Mouse (Mus musculus) neural tube, embryonic 14.5 days (tissue): ENCODE data around the gene Col24a1. TPM values are rescaled to one million over a fixed set of nuclear protein-coding genes. Genes with fewer than 3 reads are reported as not detected.

Source experiments
- ATAC-seq: fragments of 200-750 bp; cut with Nextera tagmentation; 2 replicates; pipeline ENCODE4 v1.8.0; 2017; ENCODE audit warnings: low read depth, mild to moderate bottlenecking, moderate TSS enrichment, moderate library complexity
- H3K27ac ChIP-seq: fragments of 300-500 bp; sonication (generic); 2 replicates; pipeline ENCODE4 v1.5.1; 2014; ENCODE audit warnings: low read depth, mild to moderate bottlenecking, control low read depth, low read length, moderate library complexity, mixed read lengths
- H3K27me3 ChIP-seq: fragments of 300-500 bp; sonication (generic); 2 replicates; pipeline ENCODE4 v1.6.1; 2014; ENCODE audit warnings: low read length; ENCODE audit not compliant: control insufficient read depth, insufficient read depth
- H3K36me3 ChIP-seq: fragments of 300-500 bp; sonication (generic); 2 replicates; pipeline ENCODE4 v1.6.1; 2014; ENCODE audit warnings: low read length, mixed read lengths; ENCODE audit not compliant: control insufficient read depth, insufficient read depth
- H3K4me1 ChIP-seq: fragments of 300-500 bp; sonication (generic); 2 replicates; pipeline ENCODE4 v1.6.1; 2014; ENCODE audit warnings: low read length; ENCODE audit not compliant: control insufficient read depth, insufficient read depth
- H3K4me2 ChIP-seq: fragments of 300-500 bp; sonication (generic); 2 replicates; pipeline ENCODE4 v1.6.1; 2014; ENCODE audit warnings: mild to moderate bottlenecking, low read depth, low read length, control low read depth
- H3K4me3 ChIP-seq: fragments of 300-500 bp; sonication (generic); 2 replicates; pipeline ENCODE4 v1.5.1; 2014; ENCODE audit warnings: low read depth, low read length, control low read depth, mixed read lengths
- H3K9ac ChIP-seq: fragments of 300-500 bp; sonication (generic); replicated peaks from 2 replicates; pipeline ENCODE4 v1.6.1; 2014; ENCODE audit warnings: low read depth, mild to moderate bottlenecking, control low read depth, low read length, mixed read lengths
- H3K9me3 ChIP-seq: fragments of 300-500 bp; sonication (generic); 2 replicates; pipeline ENCODE4 v1.6.1; 2016; ENCODE audit warnings: low read length; ENCODE audit not compliant: control insufficient read depth
- WGBS: fragments of 180-500 bp; shearing (Covaris S2); extraction: QIAGEN DNeasy Blood & Tissue Kit; methylation state at CpG from one replicate; pipeline ENCODE4 v1.1.7; 2014; 5-methylcytosine and 5-hydroxymethylcytosine counted together
- polyA plus RNA-seq: library from polyadenylated mRNA; unstranded; fragments of >200 nt; fragmentation: Nextera tagmentation; extraction: Ambion mirVana; gene quantifications from 2 replicates; pipeline ENCODE4 v1.2.1, GENCODE M21; 2014

The Col24a1 gene
- 0.58 and 0.94 TPM in 2 replicates for polyA plus RNA-seq

- Histone ChIP-seq H3K9ac (peak within 1 kb of the TSS; percentile 42; the same call in 1 of the 2 replicates), H3K4me3 (peak within 1 kb of the TSS; percentile 27), H3K27me3 (no peaks in the 10 kb centered on the region), H3K36me3 (no peaks in the 10 kb centered on the region), H3K4me1 (peaks cover 8% of the 10 kb centered on the region; the same call in 1 of the 2 replicates), H3K4me2 (peak within 1 kb of the TSS; percentile 78), H3K27ac (no peak within 1 kb of the TSS), H3K9me3 (no peaks in the 10 kb centered on the region)
- ATAC-seq = peak; percentile 67
- under 1% methylated on average over 22 of the region's 22 CpGs for WGBS
These were observed at the start of gene Col24a1 for GRCm38 (mm10) chr3:145292337-145293134. Gene Col24a1, plus strand, starts transcription at chr3:145292472.

GRCm38 (mm10) chr3:145248040-145248439, 44.2 kb upstream of the Col24a1 start:
- Histone ChIP-seq H3K4me3 (no peak overlapping the region), H3K4me1 (no peaks in the 10 kb centered on the region), H3K27me3 (no peaks in the 10 kb centered on the region), H3K36me3 (no peaks in the 10 kb centered on the region), H3K27ac (no peak overlapping the region), H3K9me3 (no peaks in the 10 kb centered on the region), H3K9ac (no peak overlapping the region), H3K4me2 (no peak overlapping the region)
- 93% methylated on average over 2 of the region's 2 CpGs for WGBS
- ATAC-seq = no peak

- 91% methylated on average over 5 of the region's 5 CpGs for WGBS
- no peaks in the 10 kb centered on the region for H3K9me3 ChIP-seq
- H3K4me1 ChIP-seq = no peaks in the 10 kb centered on the region
- no peak overlapping the region for H3K27ac ChIP-seq
- H3K27me3 ChIP-seq = no peaks in the 10 kb centered on the region
- H3K9ac ChIP-seq = no peak overlapping the region
- no peaks in the 10 kb centered on the region for H3K36me3 ChIP-seq
- no peak for ATAC-seq
- H3K4me3 ChIP-seq = no peak overlapping the region
- H3K4me2 ChIP-seq = no peak overlapping the region
These were observed 39.2 kb upstream of the Col24a1 start for GRCm38 (mm10) chr3:145253066-145253465.

GRCm38 (mm10) chr3:145254764-145255396, 37.4 kb upstream of the Col24a1 start:
- H3K4me1 ChIP-seq = no peaks in the 10 kb centered on the region
- no peak overlapping the region for H3K9ac ChIP-seq
- H3K4me3 ChIP-seq = no peak overlapping the region
- H3K4me2 ChIP-seq = no peak overlapping the region
- H3K9me3 ChIP-seq = no peaks in the 10 kb centered on the region
- no peak for ATAC-seq
- H3K36me3 ChIP-seq = no peaks in the 10 kb centered on the region
- 89% methylated on average over 3 of the region's 3 CpGs for WGBS
- no peaks in the 10 kb centered on the region for H3K27me3 ChIP-seq
- no peak overlapping the region for H3K27ac ChIP-seq

GRCm38 (mm10) chr3:145256647-145257046, 35.6 kb upstream of the Col24a1 start:
- Histone ChIP-seq H3K4me3 (no peak overlapping the region), H3K9ac (no peak overlapping the region), H3K36me3 (no peaks in the 10 kb centered on the region), H3K27me3 (no peaks in the 10 kb centered on the region), H3K4me2 (no peak overlapping the region), H3K4me1 (no peaks in the 10 kb centered on the region), H3K9me3 (no peaks in the 10 kb centered on the region), H3K27ac (no peak overlapping the region)
- no peak for ATAC-seq
- WGBS = 90% methylated on average over 7 of the region's 7 CpGs

GRCm38 (mm10) chr3:145259678-145260077, 32.6 kb upstream of the Col24a1 start:
- H3K4me3 ChIP-seq = no peak overlapping the region
- H3K9me3 ChIP-seq = no peaks in the 10 kb centered on the region
- H3K27ac ChIP-seq = no peak overlapping the region
- no peak overlapping the region for H3K4me2 ChIP-seq
- no peak for ATAC-seq
- no peaks in the 10 kb centered on the region for H3K36me3 ChIP-seq
- no peak overlapping the region for H3K9ac ChIP-seq
- H3K4me1 ChIP-seq = no peaks in the 10 kb centered on the region
- WGBS = 87% methylated on average over 6 of the region's 6 CpGs
- H3K27me3 ChIP-seq = no peaks in the 10 kb centered on the region

- Histone ChIP-seq H3K36me3 (no peaks in the 10 kb centered on the region), H3K27ac (no peak overlapping the region), H3K9me3 (no peaks in the 10 kb centered on the region), H3K27me3 (no peaks in the 10 kb centered on the region), H3K4me3 (no peak overlapping the region), H3K4me2 (no peak overlapping the region), H3K9ac (no peak overlapping the region), H3K4me1 (no peaks in the 10 kb centered on the region)
- no peak for ATAC-seq
- WGBS = 83% methylated on average over 4 of the region's 4 CpGs
These were observed 29.1 kb upstream of the Col24a1 start for GRCm38 (mm10) chr3:145263131-145263530.

GRCm38 (mm10) chr3:145268066-145268465, 24.2 kb upstream of the Col24a1 start:
- WGBS = 91% methylated on average over 7 of the region's 7 CpGs

GRCm38 (mm10) chr3:145274191-145274590, 18.1 kb upstream of the Col24a1 start:
- no peak overlapping the region for H3K4me2 ChIP-seq
- H3K36me3 ChIP-seq = no peaks in the 10 kb centered on the region
- no peak overlapping the region for H3K4me3 ChIP-seq
- no peak overlapping the region for H3K27ac ChIP-seq
- H3K9ac ChIP-seq = no peak overlapping the region
- no peaks in the 10 kb centered on the region for H3K9me3 ChIP-seq
- H3K27me3 ChIP-seq = no peaks in the 10 kb centered on the region
- 89% methylated on average over 6 of the region's 6 CpGs for WGBS
- H3K4me1 ChIP-seq = no peaks in the 10 kb centered on the region
- no peak for ATAC-seq

More at GRCm38 (mm10) chr3:145268066-145268465, 24.2 kb upstream of the Col24a1 start:
- Histone ChIP-seq H3K9ac (no peak overlapping the region), H3K9me3 (no peaks in the 10 kb centered on the region), H3K4me2 (no peak overlapping the region), H3K27ac (no peak overlapping the region), H3K4me1 (no peaks in the 10 kb centered on the region), H3K36me3 (no peaks in the 10 kb centered on the region), H3K27me3 (no peaks in the 10 kb centered on the region), H3K4me3 (no peak overlapping the region)
- ATAC-seq = no peak
